Mouse (Mus musculus) lung, postnatal 25 days (tissue): Measurements from ENCODE around the gene Exoc4.

Experiments
- DNase-seq: peaks from one replicate; pipeline ENCODE4 v3.0.0; 2022; ENCODE audit warnings: low spot score

The Exoc4 gene

DNA sequence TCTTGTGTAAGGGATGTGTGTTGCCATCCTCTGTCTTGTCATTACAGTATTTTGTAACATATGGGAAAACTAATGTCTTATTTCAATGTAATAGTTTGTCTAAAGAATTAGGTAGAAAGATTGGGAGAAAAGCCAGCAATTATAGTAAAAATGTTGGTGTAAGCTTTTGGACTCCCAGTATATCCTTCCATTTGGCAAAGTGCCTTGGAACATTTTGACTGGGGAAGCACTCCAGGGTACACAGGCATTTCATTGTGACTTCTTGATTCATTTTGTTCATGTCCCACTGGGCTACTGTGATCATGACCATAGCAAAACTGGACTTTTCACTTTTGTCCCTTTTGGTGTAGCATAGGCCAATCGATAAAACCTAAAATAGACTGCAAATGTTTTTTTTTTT is 61.6 kb downstream of the Exoc4 start:
- DNase-seq: no peak

DNA sequence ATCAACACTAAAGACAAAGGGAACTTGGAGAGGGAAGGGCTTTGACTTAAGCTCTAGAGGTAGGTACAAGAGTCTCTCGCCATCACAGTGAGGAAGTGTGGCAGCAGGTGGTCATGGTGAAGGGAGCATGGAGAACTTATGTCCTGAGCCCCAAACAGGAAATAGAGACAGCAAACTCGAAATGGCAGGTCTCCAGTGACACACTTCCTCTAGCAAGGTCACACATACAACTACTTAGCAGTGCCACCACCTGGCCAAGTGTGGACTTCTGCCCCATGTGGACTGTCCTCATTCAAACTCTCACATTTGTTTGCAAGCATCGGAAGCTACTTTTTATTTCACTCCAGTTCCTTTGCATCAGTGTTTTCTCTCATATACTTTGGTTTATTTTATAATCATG is 74.0 kb downstream of the Exoc4 start:
- no peak for DNase-seq

DNA sequence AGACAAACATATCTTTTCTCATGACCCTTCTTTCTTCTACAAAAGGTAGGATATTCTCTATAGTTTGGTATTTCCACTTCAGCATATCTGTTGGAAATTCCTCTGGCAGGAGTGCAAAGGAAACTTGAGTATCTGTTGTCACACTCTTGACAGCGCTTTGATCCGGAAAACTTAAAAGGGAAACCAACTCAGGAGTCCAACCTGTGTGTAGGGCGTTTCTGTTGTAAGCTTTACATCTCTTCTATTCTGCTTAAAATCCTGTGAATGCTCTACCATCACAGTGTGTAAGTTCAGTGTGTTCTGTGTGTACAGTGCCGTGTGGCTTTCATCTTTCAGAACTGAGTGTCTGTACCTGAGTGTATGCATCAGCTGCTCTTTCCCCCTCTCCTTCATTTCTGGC is 74.5 kb downstream of the Exoc4 start:
- no peak for DNase-seq

DNA sequence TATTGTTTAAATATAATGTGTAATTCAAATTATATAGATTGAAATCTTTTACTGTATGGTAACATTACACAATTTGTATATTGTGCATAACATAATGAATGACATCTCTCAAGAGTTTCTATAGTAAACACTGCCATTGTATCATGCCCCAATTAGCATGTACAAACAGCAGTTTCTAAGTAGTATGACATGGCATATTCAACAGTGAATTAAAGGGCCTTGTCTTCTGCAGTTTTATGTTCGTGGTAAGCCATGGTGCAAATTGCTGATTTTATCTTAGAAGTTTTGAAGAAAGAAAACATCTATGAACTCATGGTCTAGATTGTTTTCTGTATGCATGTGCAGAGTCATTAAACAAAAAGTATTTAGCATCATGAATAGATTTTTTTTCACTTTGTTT is 79.4 kb downstream of the Exoc4 start:
- no peak for DNase-seq

DNA sequence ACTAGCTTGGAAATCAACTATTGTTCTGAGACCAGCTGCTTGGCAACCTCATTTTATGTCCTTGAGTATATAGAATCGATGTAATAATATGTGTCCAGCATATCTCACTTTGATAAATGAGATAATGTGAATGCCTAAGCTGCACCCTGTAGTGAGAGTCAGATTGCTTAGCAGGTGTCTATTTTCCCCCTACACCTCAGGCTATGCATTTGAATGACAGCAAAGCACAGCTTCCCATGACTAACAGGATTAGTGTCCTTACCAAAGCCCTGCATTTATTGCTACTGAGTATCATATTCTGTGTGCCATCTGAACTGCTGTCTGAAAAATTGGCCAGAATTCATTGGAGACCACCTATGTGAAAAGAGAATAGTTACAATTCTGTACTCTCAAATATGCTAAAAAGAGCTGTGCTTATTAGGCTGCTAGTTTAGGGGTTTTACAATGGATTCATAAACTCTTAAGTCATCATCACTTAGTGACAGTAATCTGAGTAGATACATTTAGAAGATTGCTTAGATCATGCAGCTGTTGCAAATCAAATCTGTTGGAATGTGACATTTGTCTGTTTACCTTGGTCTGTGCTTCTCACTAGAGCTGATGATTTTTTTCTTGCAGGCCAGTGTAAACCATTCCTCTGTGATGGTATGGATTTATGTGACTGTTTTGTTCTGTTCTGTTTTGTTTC is 98.3 kb downstream of the Exoc4 start:
- DNase-seq: no peak

DNA sequence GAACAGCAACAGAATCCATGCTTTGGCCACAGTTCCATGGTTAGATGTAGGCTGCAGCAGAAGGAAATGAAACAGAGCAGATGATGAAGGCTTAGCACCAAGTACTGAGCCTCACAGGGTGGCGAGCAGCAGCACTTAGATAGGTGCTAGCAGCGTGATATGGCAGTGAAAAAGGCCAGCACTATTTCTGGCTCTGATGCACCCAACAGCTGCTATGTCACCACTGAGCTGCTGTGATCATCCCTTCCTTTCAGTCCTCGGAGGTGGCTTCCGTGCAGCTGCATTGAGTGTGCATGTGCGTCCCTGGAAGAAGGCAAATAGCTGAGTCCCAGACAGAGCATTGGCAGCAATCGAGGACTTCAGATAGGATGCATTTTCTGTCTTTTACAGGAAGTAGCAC is 112.7 kb downstream of the Exoc4 start:
- no peak for DNase-seq

DNA sequence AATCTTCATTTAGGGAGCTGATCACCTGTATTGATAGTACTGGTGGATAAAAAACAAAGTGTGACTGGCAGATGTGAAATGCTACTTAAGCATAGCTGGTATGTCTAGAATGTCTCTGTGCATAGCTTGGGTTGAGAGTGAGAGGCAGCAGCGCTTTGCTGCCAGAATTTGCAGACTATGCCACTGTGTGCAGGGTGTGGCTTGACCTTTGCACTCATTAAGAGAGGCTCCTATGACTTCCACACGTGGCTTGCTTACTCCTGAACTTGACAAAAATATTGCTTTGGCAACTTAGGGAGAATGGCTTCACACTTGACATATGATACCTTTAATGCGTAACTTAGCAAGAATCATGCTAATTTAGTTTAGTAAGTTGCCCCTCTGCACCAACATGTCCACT is 131.6 kb downstream of the Exoc4 start:
- DNase-seq: peak; percentile 5

DNA sequence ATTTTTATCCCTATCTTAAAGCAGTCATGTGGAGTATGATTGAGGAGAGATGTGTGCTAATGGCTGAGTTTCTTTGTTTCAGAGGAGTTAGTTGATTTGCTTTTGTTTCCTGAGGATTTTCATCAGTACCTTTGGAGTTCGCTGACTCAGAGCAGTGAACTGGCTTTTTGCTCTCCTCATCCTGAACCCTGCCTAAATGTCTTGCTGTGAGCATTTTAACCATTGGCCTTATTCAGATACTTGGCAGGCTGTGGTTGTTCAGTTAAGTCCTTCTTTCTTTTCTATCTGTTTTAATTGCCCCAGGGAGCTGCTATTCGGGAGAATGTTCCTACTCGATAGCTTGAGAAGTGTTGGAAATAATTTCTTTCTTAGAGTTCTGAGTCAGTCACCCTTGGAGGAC is 133.3 kb downstream of the Exoc4 start:
- no peak for DNase-seq

DNA sequence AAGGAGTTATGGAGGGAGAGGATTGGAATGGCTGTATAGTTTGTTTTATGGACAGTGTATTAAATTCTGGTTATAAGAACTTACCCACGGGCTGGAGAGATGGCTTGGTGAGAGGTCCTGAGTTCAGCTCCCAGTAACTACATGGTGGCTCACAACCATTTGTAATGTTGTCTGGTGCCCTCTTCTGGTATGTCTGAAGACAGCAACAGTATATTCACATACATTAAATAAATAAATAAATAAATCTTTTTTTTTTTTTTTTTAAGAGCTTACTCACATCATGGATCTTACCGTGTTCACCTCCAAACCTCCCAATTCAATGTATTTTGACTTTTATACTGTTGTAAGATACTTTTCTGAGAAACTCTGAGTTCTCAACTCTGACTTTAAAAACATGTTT is 143.1 kb downstream of the Exoc4 start:
- DNase-seq: no peak

DNA sequence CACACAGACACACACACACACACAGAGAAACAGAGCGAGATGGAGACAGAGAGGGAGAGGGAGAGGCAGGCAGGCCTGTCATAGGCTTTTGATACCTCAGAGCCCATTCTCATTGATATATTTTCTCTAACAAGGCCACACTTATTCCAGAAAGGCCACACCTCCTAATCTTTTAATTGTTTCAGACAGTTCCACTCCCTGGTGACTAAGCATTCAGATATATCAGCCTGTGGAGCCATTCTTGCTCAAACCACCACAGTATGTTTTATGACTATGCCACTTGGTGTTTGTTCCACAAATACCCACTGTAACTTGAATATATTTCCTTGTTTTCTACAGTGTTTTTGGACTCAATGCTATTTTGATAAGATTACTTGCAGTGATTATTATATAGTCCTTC is 150.6 kb downstream of the Exoc4 start:
- no peak for DNase-seq

DNA sequence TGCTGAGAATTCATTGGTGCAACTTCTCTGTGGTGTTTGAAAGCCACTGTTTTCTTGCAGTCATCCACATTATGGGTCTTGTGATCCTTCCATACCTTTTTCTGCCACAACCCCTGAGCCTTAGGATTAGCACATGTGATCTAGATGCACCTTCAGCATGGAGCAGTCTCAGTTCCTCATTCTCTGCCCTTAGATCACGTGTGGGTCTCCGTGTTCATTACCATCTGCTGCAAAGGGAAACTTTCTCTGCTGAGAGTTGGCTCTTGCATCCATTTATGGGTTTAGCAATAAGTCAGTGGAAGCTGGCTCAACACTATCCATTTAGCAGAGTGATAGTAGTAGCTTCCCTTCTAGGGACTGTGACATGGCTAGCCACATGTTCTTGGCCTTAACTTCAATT is 152.3 kb downstream of the Exoc4 start:
- DNase-seq: peak; percentile 6

DNA sequence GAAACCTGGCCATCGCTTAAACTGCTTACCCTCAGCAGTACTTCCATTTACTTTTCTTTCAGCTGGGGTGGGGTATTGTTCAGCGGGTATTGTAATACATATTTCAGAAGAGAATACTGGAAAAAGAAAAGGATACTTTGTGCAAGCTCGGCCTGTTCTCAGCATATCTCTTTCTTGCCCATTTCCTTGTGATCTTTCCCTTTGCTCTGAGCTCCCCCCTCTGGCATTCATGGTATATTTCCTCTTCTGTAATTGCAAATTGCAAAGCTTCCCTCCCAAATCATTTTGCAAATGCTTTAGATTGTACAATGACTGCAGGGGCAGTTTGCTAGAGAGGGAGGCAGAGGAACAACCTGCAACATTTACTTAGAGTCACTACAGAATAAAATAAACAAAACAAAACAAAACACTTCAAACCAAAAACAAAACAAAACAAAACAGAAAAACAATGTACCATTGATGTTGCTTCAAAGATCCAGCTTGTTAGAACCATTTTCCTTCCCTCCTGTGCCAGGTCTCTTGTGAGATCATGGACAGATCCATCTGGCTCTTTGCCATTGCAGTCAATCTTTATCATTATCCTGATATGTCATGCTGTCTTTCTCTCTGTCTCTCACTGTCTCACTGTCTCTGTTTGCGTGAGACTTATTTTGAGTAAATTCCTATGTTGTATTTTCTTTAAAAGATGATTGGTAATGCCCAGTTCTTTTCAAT is 156.8 kb downstream of the Exoc4 start:
- no peak for DNase-seq

DNA sequence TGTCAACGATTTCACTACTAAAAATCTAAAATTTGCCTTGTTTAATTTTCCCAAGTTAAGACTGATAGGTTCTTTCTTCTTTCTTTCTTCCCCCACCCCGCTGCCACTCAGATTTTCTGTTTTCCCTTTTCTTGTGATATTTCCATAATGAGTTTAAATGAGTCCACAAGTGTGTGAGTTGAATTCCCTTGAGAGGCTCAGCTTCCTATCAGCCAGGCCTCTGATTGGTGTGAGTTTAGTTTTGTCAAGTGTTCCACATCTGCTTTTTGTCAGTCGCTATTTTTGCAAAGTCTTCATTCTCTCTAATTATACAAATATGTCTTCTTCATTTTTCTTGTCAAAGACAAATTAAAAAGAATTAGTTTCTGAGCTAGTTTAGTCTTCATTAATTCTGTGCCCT is 160.7 kb downstream of the Exoc4 start:
- DNase-seq: no peak

DNA sequence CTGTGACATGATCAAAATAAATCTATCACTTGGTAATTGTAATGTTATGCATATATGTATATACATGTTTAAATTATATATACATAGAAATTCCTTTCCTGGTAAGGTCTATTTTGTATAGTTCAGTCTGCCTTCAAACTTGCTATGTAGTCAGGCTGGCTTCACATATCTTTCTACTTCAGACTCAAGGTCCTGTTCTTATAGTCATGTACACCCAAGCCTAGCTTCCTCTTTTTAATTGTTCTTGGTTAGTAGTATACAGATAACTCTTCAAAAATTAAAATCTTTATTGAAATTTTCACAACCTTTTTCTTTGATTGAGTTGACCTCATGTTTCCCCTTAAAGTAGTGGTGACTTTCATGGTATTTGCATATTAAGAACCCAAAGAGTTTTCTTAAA is 176.1 kb downstream of the Exoc4 start:
- no peak for DNase-seq

DNA sequence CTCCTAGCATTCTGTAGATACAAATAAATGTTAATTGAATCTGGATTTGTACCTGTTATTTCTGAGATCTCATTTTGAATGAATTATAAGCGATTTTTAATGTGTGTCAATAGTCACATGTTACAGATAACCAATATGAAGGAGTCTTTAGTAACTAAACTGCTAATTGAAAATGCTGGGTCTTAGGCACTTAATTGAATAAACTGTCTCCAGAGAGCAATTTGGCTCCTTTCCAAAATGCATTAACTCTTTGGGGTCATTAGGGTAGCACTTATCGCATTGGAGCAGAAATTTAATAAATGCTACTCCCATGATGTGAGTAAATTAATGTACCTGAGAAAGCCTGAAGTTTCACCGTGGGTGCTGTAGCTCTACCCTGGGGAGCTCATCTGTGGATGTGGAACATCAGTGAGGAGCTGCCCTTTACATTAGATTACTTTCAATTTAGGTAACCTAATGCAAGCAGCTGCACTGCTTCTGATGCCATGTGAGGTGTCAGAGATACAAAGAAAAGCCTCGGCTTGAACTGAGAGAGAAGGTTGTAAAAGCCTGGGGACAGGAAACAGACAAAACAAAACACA is 182.4 kb downstream of the Exoc4 start:
- no peak for DNase-seq

DNA sequence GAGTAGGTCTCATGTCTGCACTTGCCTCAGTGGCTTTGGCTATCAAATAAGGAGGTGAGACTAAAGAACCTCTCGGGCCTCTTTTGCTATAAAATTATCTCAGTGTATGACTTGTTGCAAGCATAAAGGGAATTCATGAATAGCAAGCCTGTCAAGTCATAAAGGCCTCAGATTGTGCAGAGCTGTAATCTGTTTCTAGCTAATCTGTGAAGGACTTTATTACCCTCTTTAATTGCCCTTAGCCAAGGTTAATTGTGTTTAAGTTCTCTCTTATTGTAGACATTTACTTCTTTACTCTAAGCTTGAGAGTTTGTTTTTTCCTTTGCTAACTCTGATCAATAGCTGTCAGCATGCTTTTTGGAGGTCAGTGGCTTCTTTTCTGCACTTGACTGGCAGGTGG is 191.6 kb downstream of the Exoc4 start:
- DNase-seq: no peak

DNA sequence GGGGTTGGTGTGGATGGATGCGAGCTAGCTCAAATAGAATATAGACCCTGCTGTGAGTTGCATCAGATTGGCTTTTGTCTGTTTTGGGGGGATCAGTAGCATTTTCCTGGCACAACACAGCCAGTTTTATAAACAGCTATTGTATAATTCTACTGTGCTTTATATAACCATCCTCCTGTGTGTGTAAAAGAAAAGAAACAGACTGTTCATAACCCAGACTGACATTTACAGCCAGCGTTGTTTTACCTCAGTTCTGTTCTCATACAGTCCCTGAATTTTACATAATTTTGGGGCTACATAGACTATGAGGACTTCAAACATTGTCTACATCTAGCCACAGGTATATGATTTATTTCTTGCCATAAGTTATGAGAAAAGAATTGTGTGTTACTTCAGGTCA is 204.9 kb downstream of the Exoc4 start:
- DNase-seq: no peak

DNA sequence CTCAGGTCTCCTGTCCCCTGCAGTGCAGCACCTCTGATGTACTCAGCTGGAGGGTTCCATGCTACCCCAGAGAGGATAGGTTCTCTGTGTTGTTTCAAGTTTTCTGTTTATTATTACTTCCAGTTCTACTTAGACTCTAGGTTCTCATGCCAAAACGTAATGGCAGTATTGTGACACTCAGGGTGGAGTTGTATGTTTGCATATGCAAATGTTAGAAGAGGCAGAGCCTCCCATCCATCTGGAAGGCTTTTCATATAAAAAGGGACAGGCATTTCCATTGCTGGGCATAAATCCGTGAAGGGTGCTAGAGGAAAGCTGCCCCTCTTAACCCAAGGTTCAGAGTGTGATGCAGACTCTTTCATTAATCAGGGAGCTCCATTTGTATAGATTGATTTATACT is 205.5 kb downstream of the Exoc4 start:
- no peak for DNase-seq

DNA sequence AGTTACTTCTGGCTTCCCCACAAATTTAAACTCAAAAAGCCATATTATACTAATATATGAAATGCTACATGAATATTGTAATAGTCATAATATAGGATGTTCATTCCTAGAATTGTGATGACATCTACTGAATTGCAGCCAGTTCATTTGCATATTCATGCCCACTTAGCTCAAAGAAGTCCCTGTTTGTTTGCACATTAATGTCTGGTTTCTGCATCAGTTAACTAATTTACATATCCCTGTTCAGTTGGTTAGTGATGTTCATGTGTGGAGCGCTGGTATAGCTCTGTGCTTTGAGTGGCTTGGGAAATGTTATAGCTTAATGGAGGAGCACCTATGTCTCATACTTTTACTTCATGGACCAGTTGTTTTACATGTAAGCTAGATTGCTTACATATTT is 206.4 kb downstream of the Exoc4 start:
- no peak for DNase-seq

DNA sequence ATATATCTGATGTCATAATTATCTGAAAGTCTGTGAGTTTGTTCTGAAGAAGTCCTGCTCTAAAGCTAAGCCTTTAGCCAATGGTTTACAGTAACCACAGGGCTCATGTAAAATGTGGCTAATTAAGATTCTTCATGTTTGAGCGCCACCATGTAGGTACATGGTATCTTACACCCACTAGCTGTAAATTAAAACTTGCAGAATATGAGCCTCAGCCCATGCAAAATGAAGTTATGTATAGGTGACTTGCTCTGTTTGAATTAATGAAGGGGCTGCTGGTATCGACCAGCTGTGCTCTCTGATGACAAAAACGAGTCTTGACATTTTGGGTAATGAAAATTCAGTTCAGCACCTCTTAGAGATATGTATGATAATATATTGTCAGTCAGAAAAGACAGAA is 216.0 kb downstream of the Exoc4 start:
- no peak for DNase-seq

DNA sequence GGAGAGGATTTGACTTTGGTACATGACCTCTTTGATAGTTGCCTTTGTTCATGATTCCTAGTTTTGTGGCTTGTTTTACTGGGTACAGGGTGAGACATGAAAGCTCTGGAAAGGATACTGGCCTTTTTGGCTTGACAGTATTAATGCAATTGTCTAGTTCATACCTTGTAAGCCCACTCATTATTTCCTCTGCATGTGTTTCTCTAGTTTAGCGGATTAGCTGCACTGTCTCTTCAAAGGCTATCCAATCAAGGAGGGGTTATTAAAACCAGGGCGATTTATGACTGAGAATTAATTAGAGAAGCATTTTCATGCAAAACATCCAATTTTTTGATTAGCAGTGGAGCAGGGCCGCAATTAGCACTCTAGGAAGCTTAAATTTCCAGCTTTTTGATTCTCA is 216.5 kb downstream of the Exoc4 start:
- no peak for DNase-seq

DNA sequence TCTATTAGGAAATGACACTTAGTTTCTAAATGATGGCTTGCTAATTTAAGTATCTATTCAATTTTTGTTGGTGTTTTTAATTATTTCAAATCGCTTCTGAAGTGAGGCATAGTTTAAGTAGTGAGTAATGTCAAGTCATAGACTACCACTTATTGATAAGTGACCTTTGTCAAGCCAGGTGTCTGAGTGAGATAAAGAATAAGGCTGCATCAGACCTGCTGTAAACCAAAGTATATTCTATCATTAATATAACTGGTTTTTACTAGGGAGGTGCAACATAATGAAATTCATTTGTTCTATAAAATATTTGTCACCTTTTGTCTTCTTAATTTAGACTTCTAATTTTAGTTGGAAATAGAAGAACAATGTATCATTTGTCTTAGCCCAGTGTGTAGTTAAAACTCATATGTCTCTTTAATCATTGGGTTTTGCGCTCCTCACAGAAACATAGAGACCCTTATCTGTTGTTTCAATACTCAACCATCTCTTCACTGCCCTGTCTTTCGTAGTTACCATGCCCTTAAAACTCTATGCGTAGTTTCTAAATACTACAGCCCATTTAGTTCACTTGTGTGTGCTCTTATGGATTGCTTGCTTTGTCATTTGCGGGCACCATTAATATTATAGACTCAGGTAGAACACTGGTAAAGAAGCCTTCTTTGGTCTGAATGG is 217.4 kb downstream of the Exoc4 start:
- no peak for DNase-seq

DNA sequence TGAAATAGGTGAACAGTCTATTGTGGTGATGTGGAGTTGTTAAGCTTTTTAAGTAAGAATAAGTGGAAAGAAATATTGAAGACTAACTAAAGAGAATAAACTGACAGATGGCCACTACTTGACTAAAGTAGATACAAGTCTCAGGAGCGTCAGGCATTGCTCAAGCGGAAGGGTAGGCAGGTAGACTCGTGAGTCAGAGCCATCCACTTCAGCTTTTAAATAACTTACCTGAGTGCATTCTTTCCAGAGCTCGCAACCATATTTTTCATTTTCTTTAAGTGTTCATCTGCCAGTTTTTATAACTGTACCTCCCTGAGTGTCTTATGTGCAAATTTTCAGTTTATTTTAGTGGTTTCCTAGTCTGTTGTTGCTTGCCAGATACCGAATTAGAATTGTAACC is 219.6 kb downstream of the Exoc4 start:
- no peak for DNase-seq
